Mouse (Mus musculus): Measurements from ENCODE around the gene Dgkg.

Dgkg gene

GRCm38 (mm10) chr16:22645256-22645655 lies 11.8 kb downstream of the Dgkg start:
- CTCF ChIA-PET = no interaction called here

- CTCF ChIA-PET = no interaction called here
These were observed 13.6 kb downstream of the Dgkg start for GRCm38 (mm10) chr16:22643460-22643859.

GRCm38 (mm10) chr16:22642953-22643352 lies 14.1 kb downstream of the Dgkg start:
- CTCF ChIA-PET = no interaction called here

GRCm38 (mm10) chr16:22642054-22642453 lies 15.0 kb downstream of the Dgkg start:
- CTCF ChIA-PET = no interaction called here

- CTCF ChIA-PET = no interaction called here
These were observed 15.4 kb downstream of the Dgkg start for GRCm38 (mm10) chr16:22641588-22641987.

- CTCF ChIA-PET = no interaction called here
These were observed 19.7 kb downstream of the Dgkg start for GRCm38 (mm10) chr16:22637311-22637710.

GRCm38 (mm10) chr16:22635706-22636105 lies 21.3 kb downstream of the Dgkg start:
- CTCF ChIA-PET = no interaction called here

GRCm38 (mm10) chr16:22633063-22633462 lies 24.0 kb downstream of the Dgkg start:
- CTCF ChIA-PET = no interaction called here

GRCm38 (mm10) chr16:22630351-22630750 lies 26.7 kb downstream of the Dgkg start:
- CTCF ChIA-PET = no interaction called here

GRCm38 (mm10) chr16:22629900-22630299 lies 27.1 kb downstream of the Dgkg start:
- CTCF ChIA-PET = no interaction called here

- CTCF ChIA-PET = no interaction called here
These were observed 31.0 kb downstream of the Dgkg start for GRCm38 (mm10) chr16:22625987-22626386.

- CTCF ChIA-PET = no interaction called here
These were observed 31.6 kb downstream of the Dgkg start for GRCm38 (mm10) chr16:22625412-22625811.

- CTCF ChIA-PET = interaction anchor here (0.5 kb wide), 1 partner anchor 743 kb away, joined by 3 read pairs; no protein-coding TSS in a partner anchor
These were observed 34.7 kb downstream of the Dgkg start for GRCm38 (mm10) chr16:22622286-22622685.

GRCm38 (mm10) chr16:22621299-22621920 lies 35.6 kb downstream of the Dgkg start:
- CTCF ChIA-PET = no interaction called here

- CTCF ChIA-PET = no interaction called here
These were observed 38.5 kb downstream of the Dgkg start for GRCm38 (mm10) chr16:22618424-22619056.

GRCm38 (mm10) chr16:22615805-22616204 lies 41.2 kb downstream of the Dgkg start:
- CTCF ChIA-PET = no interaction called here

- CTCF ChIA-PET = no interaction called here
These were observed 43.6 kb downstream of the Dgkg start for GRCm38 (mm10) chr16:22613186-22614073.

GRCm38 (mm10) chr16:22608046-22608445 lies 49.0 kb downstream of the Dgkg start:
- CTCF ChIA-PET = no interaction called here

GRCm38 (mm10) chr16:22606989-22607388 lies 50.0 kb downstream of the Dgkg start:
- CTCF ChIA-PET = no interaction called here

GRCm38 (mm10) chr16:22602399-22602798 lies 54.6 kb downstream of the Dgkg start:
- CTCF ChIA-PET = interaction anchor here (0.7 kb wide), 1 partner anchor 546 kb away, joined by 4 read pairs; no protein-coding TSS in a partner anchor

- CTCF ChIA-PET = interaction anchor here (0.7 kb wide), 1 partner anchor 545 kb away, joined by 4 read pairs; no protein-coding TSS in a partner anchor
These were observed 55.3 kb downstream of the Dgkg start for GRCm38 (mm10) chr16:22601756-22602155.

- CTCF ChIA-PET = no interaction called here
These were observed 56.8 kb downstream of the Dgkg start for GRCm38 (mm10) chr16:22600108-22600699.

Measured in spleen, embryonic (tissue).